Mouse (Mus musculus) heart, adult 2 months (tissue): ENCODE data around the gene Psmd5. TPM values are rescaled to one million over a fixed set of nuclear protein-coding genes. Genes with fewer than 3 reads are reported as not detected.
"Not testable (repeated sequence)": the region's sequence is repeated elsewhere in the genome, so short reads cannot be mapped to it uniquely, and the experiment has no call there.

Experiments used
- DNase-seq, 2 experiments: peaks; one replicate each; pipeline ENCODE4 v3.0.0; 2021
- H3K27ac ChIP-seq: fragments of 200-600 bp; 2 replicates; pipeline ENCODE4 v1.8.1; 2022
- H3K27me3 ChIP-seq: fragments of 200-500 bp; 2 replicates; pipeline ENCODE4 v1.6.1; 2012; ENCODE audit warnings: mild to moderate bottlenecking, low read length, inconsistent platforms, mixed read lengths; ENCODE audit not compliant: control insufficient read depth, insufficient read depth
- H3K36me3 ChIP-seq: fragments of 200-500 bp; 2 replicates; pipeline ENCODE4 v1.6.1; 2012; ENCODE audit warnings: low read length, inconsistent platforms; ENCODE audit not compliant: control insufficient read depth, insufficient read depth
- H3K4me1 ChIP-seq: fragments of 200-500 bp; 2 replicates; pipeline ENCODE4 v1.6.1; 2011; ENCODE audit warnings: low read length; ENCODE audit not compliant: control insufficient read depth, insufficient read depth
- H3K4me3 ChIP-seq: fragments of 200-600 bp; 2 replicates; pipeline ENCODE4 v1.8.1; 2022
- H3K79me2 ChIP-seq: fragments of 200-500 bp; replicated peaks from 2 replicates; pipeline ENCODE4 v1.6.1; 2012; ENCODE audit warnings: mild to moderate bottlenecking, inconsistent platforms, low read length, moderate library complexity, mixed read lengths; ENCODE audit not compliant: control insufficient read depth, insufficient read depth
- H3K9ac ChIP-seq: fragments of 200-500 bp; 2 replicates; pipeline ENCODE4 v1.6.1; 2012; ENCODE audit warnings: low read depth, mild to moderate bottlenecking, control low read depth, inconsistent platforms, low read length, mixed read lengths
- CTCF ChIP-seq: fragments of 200-600 bp; IDR thresholded peaks from 2 replicates; pipeline ENCODE4 v1.8.1; 2022; ENCODE audit warnings: antibody characterized with exemption, mild to moderate bottlenecking, moderate library complexity
- EP300 ChIP-seq: fragments of 200-500 bp; IDR thresholded peaks from 2 replicates; pipeline ENCODE4 v1.6.1; 2011; ENCODE audit warnings: low read depth, low read length, control low read depth; ENCODE audit not compliant: insufficient read depth
- POLR2A ChIP-seq: fragments of 200-500 bp; IDR thresholded peaks from 2 replicates; pipeline ENCODE4 v1.6.1; 2011; ENCODE audit warnings: mild to moderate bottlenecking, low read depth, low read length, control low read depth; ENCODE audit not compliant: insufficient read depth
- WGBS: fragments of 180-500 bp; shearing (Covaris S2); methylation state at CpG from one replicate; pipeline ENCODE4 v1.1.7; 2018; 5-methylcytosine and 5-hydroxymethylcytosine counted together
- intact Hi-C: fragments of 180-260 bp; cut with DNase I; formaldehyde crosslinking; loops from one replicate; pipeline ENCODE4 v1.15.1; 2025
- polyA plus RNA-seq: library from polyadenylated mRNA; depleted of rRNA; stranded (reverse); fragments of >200 nt; gene quantifications from 2 replicates; pipeline ENCODE4 v1.2.3, GENCODE M21; 2012
- total RNA-seq, 2 experiments: library from RNA; stranded (reverse); gene quantifications; 2 replicates each; pipeline ENCODE4 v1.2.3; 2021

The Psmd5 gene
- total and polyA plus RNA-seq, 3 experiments: 8.1 to 12.9 (median 11.3) TPM

- DNase-seq: no peak
- peaks cover 5% of the 10 kb centered on the region for H3K36me3 ChIP-seq
- no peak for TF ChIP-seq POLR2A
- no peak for TF ChIP-seq EP300
- no peak for TF ChIP-seq CTCF
- H3K27me3 ChIP-seq: no peaks in the 10 kb centered on the region
- 80% methylated on average over 4 of the region's 4 CpGs for WGBS
- H3K79me2 ChIP-seq: 0 out of 2 replicates have a peak, but pooled peaks cover 1% of the 10 kb centered on the region
- H3K9ac ChIP-seq: no peak overlapping the region
- H3K4me3 ChIP-seq: no peak overlapping the region
- H3K27ac ChIP-seq: no peak overlapping the region
- intact Hi-C loops: loop anchor here (2.0 kb wide), 1 partner anchor 43 kb away; no protein-coding TSS in a partner anchor
- H3K4me1 ChIP-seq: peaks cover 9% of the 10 kb centered on the region
These were observed 47.2 kb downstream of the Psmd5 start for GRCm38 (mm10) chr2:34827591-34827990.

- TF ChIP-seq POLR2A (no peak), EP300 (no peak), CTCF (no peak)
- H3K9ac ChIP-seq: no peak overlapping the region
- intact Hi-C loops: loop anchor here (1.0 to 2.0 kb wide), 2 partner anchors 24 to 44 kb away; no protein-coding TSS in a partner anchor
- 35% methylated on average over 20 of the region's 21 CpGs for WGBS
- no peaks in the 10 kb centered on the region for H3K27me3 ChIP-seq
- H3K4me3 ChIP-seq: peak overlapping the region; percentile 90
- peak overlapping the region; percentile 84 for H3K27ac ChIP-seq
- 0 out of 2 replicates have a peak, but pooled peaks cover 1% of the 10 kb centered on the region for H3K79me2 ChIP-seq
- H3K4me1 ChIP-seq: peaks cover 9% of the 10 kb centered on the region
- H3K36me3 ChIP-seq: peaks cover 12% of the 10 kb centered on the region
- DNase-seq: peak in 1 of 2 experiments; percentile 28
These were observed 48.1 kb downstream of the Psmd5 start for GRCm38 (mm10) chr2:34826460-34827231.

GRCm38 (mm10) chr2:34825827-34826459 is 48.8 kb downstream of the Psmd5 start, which contains the start of gene Fbxw2:
Gene Fbxw2, minus strand, starts transcription at chr2:34826311.
- H3K9ac ChIP-seq: peak within 1 kb of the TSS; percentile 92
- intact Hi-C loops: loop anchor here (1.0 to 2.0 kb wide), 2 partner anchors 24 to 45 kb away; no protein-coding TSS in a partner anchor
- 0 out of 2 replicates have a peak, but pooled peaks cover 1% of the 10 kb centered on the region for H3K79me2 ChIP-seq
- peak; percentile 94 to 95 for DNase-seq
- H3K36me3 ChIP-seq: peaks cover 12% of the 10 kb centered on the region
- H3K4me3 ChIP-seq: peak within 1 kb of the TSS; percentile 90
- 0% methylated on average over 57 of the region's 57 CpGs for WGBS
- H3K27me3 ChIP-seq: no peaks in the 10 kb centered on the region
- H3K4me1 ChIP-seq: peaks cover 9% of the 10 kb centered on the region
- peak within 1 kb of the TSS; percentile 84 for H3K27ac ChIP-seq
- TF ChIP-seq EP300: 0 out of 2 replicates have a peak, but pooled peaks have one; percentile 51
- TF ChIP-seq CTCF: no peak
- peak; percentile 86 for TF ChIP-seq POLR2A

GRCm38 (mm10) chr2:34818492-34818891 is 56.3 kb downstream of the Psmd5 start:
- no peaks in the 10 kb centered on the region; the same call in 1 of the 2 replicates for H3K4me1 ChIP-seq
- no peak overlapping the region for H3K27ac ChIP-seq
- H3K27me3 ChIP-seq: no peaks in the 10 kb centered on the region
- no peak for TF ChIP-seq POLR2A
- TF ChIP-seq CTCF: no peak
- no peak for TF ChIP-seq EP300
- WGBS: 78% methylated on average over 2 of the region's 2 CpGs
- no peak for DNase-seq
- intact Hi-C loops: no loop called here
- H3K9ac ChIP-seq: no peak overlapping the region
- no peaks in the 10 kb centered on the region for H3K79me2 ChIP-seq
- no peak overlapping the region for H3K4me3 ChIP-seq
- peaks cover 14% of the 10 kb centered on the region for H3K36me3 ChIP-seq

- H3K9ac ChIP-seq, intact Hi-C loops, H3K4me1 ChIP-seq, H3K27me3 ChIP-seq, H3K79me2 ChIP-seq, H3K27ac ChIP-seq, DNase-seq, H3K4me3 ChIP-seq: not testable (repeated sequence)
- H3K36me3 ChIP-seq: peaks cover 17% of the 10 kb centered on the region
- WGBS: 91% methylated on average over 2 of the region's 2 CpGs
These were observed 58.9 kb downstream of the Psmd5 start for GRCm38 (mm10) chr2:34815893-34816292.
